Mouse (Mus musculus) T-helper 1 cell (primary cell): ENCODE measurements around the gene Anxa1.

ENCODE experiments used
- in situ Hi-C: fragments of 300-600 bp; cut with MboI, MseI; formaldehyde crosslinking; loops from one replicate; pipeline ENCODE4 v1.15.1; 2025; ENCODE audit warnings: high pct_unique_total_duplicates

The Anxa1 gene

DNA sequence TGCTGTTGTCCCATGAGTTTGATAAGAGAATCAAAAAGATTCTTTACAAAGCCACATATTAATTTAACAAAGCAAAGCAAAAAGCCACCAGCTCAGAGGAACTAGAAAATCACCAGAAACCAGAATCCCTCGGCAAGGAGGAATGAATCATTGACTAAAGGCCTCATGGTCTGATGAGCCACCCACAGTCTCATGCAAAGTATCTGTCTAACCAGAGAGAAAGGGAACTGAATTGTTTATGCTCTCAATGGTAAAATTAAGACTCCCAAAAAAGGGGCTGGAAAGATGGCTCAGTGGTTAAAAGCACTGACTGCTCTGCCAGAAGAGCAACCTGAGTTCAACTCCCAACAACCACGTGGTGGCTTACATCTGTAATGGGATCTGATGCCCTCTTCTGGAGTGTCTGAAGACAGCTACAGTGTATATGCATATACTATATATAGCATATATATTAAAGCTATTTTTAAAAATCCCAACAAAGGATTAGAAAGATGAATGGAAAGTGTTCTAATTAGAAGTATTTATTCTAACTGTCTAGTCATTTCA lies 9.5 kb downstream of the Anxa1 start:
- in situ Hi-C loops: no loop called here

DNA sequence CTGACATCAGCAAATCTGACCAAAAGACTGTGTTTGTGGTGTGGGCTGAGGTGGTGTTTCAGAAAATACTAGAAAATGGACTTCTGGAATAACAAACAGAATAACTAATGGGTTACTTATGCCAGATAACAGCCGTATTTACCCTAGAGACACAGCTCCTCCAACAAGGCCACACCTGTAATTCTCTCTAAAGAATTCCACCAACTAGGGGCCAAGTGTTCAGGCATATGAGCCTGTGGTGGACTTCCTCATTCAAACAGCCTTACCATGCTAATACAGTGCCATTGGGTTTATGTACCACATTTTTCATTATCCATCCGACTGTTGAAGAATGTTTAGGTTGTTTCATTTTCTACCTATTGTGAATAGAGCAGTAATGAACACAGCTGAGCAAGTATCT lies 20.6 kb downstream of the Anxa1 start:
- in situ Hi-C loops: no loop called here

DNA sequence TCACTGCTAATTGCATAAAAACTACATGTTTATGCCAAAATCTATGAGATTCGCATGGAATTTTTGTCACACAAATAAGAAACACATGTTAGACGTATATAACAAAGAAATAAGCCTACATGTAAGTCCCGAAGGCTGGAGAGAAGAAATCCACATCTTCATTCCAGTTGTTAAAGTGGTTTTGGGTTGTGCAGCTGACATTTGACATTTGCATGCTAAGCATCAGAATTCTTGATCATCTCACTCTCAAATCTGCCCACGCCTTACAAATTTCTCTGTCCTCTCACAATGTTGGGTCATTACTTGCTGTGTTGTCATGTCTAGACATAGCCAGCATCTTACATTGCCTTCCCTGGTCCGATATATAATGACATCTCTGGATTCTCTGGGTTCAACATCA lies 24.2 kb downstream of the Anxa1 start:
- in situ Hi-C loops: no loop called here

- in situ Hi-C loops: no loop called here
Observed at GRCm38 (mm10) chr19:20366010-20366409, 24.7 kb downstream of the Anxa1 start.

DNA sequence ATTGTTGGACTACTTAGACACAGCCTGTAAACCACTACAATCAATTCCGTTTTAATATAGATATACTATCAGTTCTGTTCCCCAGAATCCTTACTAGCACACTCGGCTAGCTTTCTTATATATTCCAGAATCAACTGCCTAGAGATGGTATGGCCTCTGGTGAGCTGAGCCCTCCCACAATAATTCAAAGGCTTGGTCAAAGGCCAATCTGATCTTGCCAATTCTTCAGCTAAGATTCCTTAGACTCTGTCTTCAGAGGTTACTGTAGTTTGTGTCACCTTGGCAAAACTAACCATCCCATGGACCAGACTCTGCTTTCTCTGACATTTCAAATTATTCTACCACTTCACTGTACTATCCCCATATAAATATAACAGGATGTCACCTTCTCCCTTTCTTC lies 25.4 kb downstream of the Anxa1 start:
- in situ Hi-C loops: no loop called here

- in situ Hi-C loops: loop anchor here (5.0 kb wide), 2 partner anchors 72 to 397 kb away; no protein-coding TSS in a partner anchor
Observed at GRCm38 (mm10) chr19:20364931-20365330, 25.8 kb downstream of the Anxa1 start.

DNA sequence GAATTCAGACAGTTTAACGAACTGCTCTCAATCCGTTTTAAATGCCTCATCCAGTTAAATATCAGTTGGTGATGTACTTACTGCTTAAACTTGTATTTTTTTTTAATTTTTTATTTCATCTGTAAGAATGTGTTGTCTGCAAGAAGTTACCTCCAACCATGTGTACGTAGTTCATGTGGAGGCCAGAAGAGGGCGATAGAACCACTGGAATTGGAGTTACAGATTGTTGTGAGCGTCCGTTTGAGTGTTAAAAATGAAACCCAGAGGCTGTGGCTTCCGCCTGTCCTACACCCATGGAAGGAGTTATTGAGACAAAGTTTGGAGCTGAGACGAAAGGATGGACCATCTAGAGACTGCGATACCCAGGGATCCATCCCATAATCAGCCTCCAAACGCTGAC lies 27.5 kb downstream of the Anxa1 start:
- in situ Hi-C loops: loop anchor here (5.0 kb wide), 2 partner anchors 74 to 399 kb away; no protein-coding TSS in a partner anchor

DNA sequence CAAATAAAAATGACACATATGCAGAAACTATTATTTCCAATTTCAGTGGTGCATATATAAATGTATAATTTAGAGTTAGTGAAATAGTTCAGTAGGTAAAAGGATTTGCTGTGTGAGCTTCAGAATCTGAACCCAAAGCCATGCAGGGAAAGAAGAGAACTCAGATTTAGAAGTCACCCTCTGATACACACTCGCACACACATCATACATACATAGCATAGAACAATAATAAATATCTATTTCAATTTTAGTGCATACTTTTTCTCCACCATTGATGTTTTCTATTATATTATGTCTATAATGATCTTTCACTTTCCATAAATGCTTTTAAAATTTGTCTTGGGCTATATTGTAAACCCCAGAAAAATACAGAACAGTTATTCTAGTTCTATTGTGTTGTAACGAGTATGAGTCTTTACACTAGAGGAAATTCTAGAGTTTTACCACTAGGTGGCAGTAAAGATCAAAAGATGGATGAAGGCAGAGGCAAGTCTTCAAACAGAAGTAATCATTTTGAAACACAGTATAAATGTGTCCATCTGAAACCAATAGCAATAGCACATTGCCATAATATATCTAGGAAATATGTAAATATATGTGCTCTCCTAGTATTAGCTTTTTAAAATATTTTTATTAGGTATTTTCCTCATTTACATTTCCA lies 28.7 kb downstream of the Anxa1 start:
- in situ Hi-C loops: loop anchor here (5.0 kb wide), 2 partner anchors 75 to 400 kb away; no protein-coding TSS in a partner anchor

DNA sequence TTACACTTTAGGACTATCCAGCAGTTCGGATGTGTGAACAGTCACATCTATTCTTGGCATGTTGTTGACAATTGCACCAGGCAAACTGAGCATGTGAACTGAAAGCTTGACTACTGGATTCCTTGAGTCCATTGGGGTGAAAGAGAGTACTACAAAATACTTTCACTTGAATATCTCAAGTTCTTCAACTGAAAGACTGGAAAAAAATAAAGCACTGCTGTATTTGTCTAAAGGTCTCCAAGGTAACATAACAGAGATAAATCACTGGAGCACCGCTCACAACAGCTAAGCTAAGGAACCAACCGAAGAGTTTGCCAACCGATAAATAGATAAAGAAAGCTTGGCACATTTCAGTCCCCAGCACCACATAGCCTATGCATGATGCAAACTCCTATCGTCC lies 32.1 kb downstream of the Anxa1 start:
- in situ Hi-C loops: no loop called here

- in situ Hi-C loops: no loop called here
Observed at GRCm38 (mm10) chr19:20345317-20345917, 45.3 kb downstream of the Anxa1 start.

DNA sequence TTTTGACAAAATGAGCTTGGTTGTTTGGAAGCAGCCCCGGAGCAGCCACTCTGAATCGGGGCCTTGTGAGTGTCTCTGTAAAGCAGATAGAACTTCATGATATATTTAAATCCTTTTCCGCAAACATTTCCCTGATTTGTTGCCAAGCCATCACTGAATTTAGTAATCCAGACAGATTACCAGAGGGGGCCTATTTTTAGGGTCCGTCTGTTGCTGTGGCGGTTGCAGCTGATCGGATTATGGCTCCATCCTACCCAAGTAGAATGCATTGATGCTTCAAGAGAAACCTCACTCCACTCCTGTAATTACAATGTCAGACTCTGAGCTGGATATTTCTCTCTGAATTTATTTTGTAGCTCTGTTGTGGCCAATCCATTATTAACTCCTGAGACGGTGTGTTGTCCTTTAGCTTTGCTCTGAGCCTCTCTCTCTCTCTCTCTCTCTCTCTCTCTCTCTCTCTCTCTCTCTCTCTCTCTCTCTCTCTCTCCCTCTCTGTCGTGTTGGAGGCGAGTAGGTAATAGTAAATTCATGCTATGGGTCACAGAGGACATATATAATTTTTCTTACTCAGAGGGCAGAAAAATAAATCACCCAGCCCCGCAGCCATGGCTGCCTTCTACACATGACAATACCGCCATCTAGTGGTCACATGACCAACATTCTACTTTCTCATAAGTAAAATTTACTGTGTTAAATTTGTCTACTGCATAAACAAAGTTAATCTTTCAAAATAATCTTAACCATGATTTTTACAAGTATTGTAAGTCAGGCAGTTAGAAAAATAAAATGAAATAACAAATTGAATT lies 46.0 kb downstream of the Anxa1 start:
- in situ Hi-C loops: no loop called here

DNA sequence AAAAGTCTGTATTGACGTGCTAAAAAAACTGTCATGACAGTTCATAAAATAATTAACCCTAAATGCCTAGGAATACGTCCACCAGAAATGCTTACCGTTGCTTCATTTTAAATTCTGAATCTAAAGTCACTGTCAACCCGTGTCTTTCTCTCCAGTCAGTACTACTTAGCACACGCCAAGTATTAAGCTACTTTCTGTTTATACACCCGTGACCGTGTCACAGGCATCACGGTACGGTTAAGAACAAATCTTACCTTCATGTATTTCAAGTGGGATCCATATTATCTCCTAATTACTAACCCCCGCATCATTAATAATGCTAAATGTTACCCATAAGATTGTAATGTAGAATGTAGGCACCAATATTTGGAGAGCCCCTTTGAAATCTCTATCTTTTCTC lies 46.7 kb downstream of the Anxa1 start:
- in situ Hi-C loops: no loop called here
